Mouse (Mus musculus) stomach, embryonic 16.5 days (tissue): ENCODE data around the gene Slc3a1. TPM values are rescaled to one million over a fixed set of nuclear protein-coding genes. Genes with fewer than 3 reads are reported as not detected.
A peak's percentile ranks its signal among the peaks of the same experiment; 100 is the strongest.

ENCODE experiments used
- ATAC-seq: fragments of 200-750 bp; cut with Nextera tagmentation; 2 replicates; pipeline ENCODE4 v1.8.0; 2017; ENCODE audit warnings: moderate number of reproducible peaks, moderate TSS enrichment; ENCODE audit not compliant: insufficient read depth, low FRiP score
- H3K27ac ChIP-seq: fragments of 300-500 bp; sonication (generic); 2 replicates; pipeline ENCODE4 v1.5.1; 2014; ENCODE audit warnings: low read length
- H3K27me3 ChIP-seq: fragments of 300-500 bp; sonication (generic); 2 replicates; pipeline ENCODE4 v1.6.1; 2014; ENCODE audit warnings: low read length, control low read depth, mixed read lengths; ENCODE audit not compliant: control insufficient read depth, insufficient read depth
- H3K36me3 ChIP-seq: fragments of 300-500 bp; sonication (generic); 2 replicates; pipeline ENCODE4 v1.6.1; 2014; ENCODE audit warnings: low read length; ENCODE audit not compliant: control insufficient read depth, insufficient read depth
- H3K4me1 ChIP-seq: fragments of 300-500 bp; sonication (generic); 2 replicates; pipeline ENCODE4 v1.6.1; 2014; ENCODE audit warnings: low read length, control low read depth, mixed read lengths; ENCODE audit not compliant: control insufficient read depth, insufficient read depth
- H3K4me2 ChIP-seq: fragments of 300-500 bp; sonication (generic); 2 replicates; pipeline ENCODE4 v1.6.1; 2014; ENCODE audit warnings: low read depth, low read length, mixed read lengths
- H3K4me3 ChIP-seq: fragments of 300-500 bp; sonication (generic); replicated peaks from 2 replicates; pipeline ENCODE4 v1.5.1; 2014; ENCODE audit warnings: mild to moderate bottlenecking, low read length
- H3K9ac ChIP-seq: fragments of 300-500 bp; sonication (generic); 2 replicates; pipeline ENCODE4 v1.6.1; 2014; ENCODE audit warnings: low read length
- H3K9me3 ChIP-seq: fragments of 300-500 bp; sonication (generic); replicated peaks from 2 replicates; pipeline ENCODE4 v1.6.1; 2016; ENCODE audit warnings: low read length, control low read depth; ENCODE audit not compliant: control insufficient read depth
- WGBS: fragments of 180-500 bp; shearing (Covaris S2); extraction: QIAGEN DNeasy Blood & Tissue Kit; methylation state at CpG from one replicate; pipeline ENCODE4 v1.1.7; 2014; 5-methylcytosine and 5-hydroxymethylcytosine counted together
- polyA plus RNA-seq: library from polyadenylated mRNA; unstranded; fragments of >200 nt; fragmentation: Nextera tagmentation; extraction: Ambion mirVana; gene quantifications from 2 replicates; pipeline ENCODE4 v1.2.1, GENCODE M21; 2015

The Slc3a1 gene
- polyA plus RNA-seq, 1 experiment from 2014 or later, result 8.7 TPM

DNA sequence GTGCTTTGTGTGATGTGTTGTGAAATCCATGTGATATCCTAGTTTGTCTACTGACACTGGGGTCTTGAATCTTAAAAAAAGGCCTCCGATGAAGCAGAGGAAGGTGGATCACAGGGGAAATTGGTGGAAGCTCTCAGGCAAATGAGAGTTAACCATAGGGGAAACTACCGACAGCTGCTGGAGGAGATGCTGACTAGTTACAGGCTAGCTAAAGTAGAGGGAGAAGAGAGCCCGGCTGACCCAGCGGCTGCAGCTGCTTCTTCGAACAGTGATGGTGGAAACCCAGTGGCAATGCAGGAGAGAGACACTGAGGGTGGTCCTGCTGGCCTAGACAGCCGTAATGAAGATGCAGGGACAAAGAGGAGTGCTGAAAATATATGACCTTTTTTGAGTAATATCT, 14.7 kb upstream of the Slc3a1 start:
- Histone ChIP-seq H3K9me3 (no peaks in the 10 kb centered on the region), H3K4me3 (no peak overlapping the region), H3K27ac (no peak overlapping the region), H3K9ac (no peak overlapping the region), H3K4me2 (no peak overlapping the region), H3K36me3 (no peaks in the 10 kb centered on the region), H3K27me3 (no peaks in the 10 kb centered on the region), H3K4me1 (no peaks in the 10 kb centered on the region)
- ATAC-seq, result no peak
- WGBS, result 81% methylated on average over 6 of the region's 6 CpGs

DNA sequence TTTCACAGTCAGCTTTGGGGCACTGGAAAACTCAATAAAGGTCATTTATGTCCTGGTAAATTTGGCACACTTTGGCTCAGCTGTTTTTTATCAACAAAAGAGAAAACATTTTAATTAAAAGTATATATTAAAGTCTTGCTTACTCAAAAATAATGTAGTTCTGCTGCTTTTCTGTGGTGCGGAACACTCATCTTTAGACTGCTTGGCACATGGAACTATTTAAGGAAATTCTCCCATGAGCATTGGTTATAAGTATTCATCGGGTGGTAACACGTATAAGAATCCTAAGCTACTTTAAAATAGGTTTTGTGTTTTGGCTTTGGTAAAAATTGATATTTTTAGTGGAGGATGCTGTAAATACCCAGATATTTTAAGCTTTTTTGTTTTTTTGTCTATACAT, 13.5 kb upstream of the Slc3a1 start:
- no peak overlapping the region for H3K27ac ChIP-seq
- no peak overlapping the region for H3K4me2 ChIP-seq
- H3K4me3 ChIP-seq, result no peak overlapping the region
- 93% methylated on average over 3 of the region's 3 CpGs for WGBS
- H3K4me1 ChIP-seq, result no peaks in the 10 kb centered on the region
- no peak overlapping the region for H3K9ac ChIP-seq
- H3K36me3 ChIP-seq, result no peaks in the 10 kb centered on the region
- H3K9me3 ChIP-seq, result no peaks in the 10 kb centered on the region
- H3K27me3 ChIP-seq, result no peaks in the 10 kb centered on the region
- no peak for ATAC-seq

DNA sequence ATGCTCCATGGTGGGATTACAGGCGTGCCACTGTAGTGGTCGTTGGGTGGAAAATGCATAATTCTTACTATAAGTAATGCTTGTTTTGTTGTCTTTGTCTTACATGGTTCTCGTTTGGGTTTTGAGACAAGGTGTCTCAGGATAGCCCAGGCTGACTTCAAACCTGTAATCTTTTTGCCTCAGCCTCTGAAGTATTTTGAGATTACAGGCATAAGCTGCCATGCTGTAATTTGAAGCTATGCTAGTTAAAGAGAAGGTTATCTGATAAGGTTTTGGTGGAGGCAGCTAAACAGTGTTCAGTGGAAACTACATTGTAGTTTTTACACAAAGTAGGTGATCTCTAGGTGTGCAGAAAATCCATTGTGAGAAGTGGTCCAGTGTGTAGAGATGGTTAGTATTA, 9.8 kb upstream of the Slc3a1 start:
- no peaks in the 10 kb centered on the region for H3K36me3 ChIP-seq
- ATAC-seq, result no peak
- no peak overlapping the region for H3K27ac ChIP-seq
- H3K4me1 ChIP-seq, result peaks cover 3% of the 10 kb centered on the region; the same call in 1 of the 2 replicates
- 84% methylated on average over 3 of the region's 3 CpGs for WGBS
- no peak overlapping the region for H3K4me3 ChIP-seq
- no peak overlapping the region for H3K9ac ChIP-seq
- no peaks in the 10 kb centered on the region for H3K27me3 ChIP-seq
- H3K9me3 ChIP-seq, result no peaks in the 10 kb centered on the region
- H3K4me2 ChIP-seq, result no peak overlapping the region

DNA sequence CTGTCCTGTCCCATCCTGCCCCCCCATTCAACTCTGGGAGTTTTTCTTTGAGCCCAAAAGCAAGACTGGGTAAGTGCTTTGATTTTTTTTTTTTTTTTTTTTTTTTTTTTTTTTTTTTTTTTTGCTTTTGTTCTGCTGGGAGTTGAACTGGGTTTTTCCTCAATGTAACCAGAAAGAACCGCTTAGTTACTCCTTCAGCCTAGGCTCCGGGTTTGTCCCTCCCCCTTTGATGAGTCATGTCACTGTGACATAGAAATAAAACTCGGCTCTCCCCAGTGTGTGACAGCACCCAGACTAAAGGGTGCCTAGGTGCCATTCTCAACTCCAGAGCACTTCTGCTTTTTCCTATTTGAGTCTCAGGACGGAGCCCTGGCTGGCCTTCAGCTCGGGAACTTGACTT, 9.4 kb upstream of the Slc3a1 start:
- Histone ChIP-seq H3K9me3 (no peaks in the 10 kb centered on the region), H3K27me3 (no peaks in the 10 kb centered on the region), H3K9ac (no peak overlapping the region), H3K36me3 (no peaks in the 10 kb centered on the region), H3K27ac (no peak overlapping the region), H3K4me3 (no peak overlapping the region), H3K4me1 (peaks cover 3% of the 10 kb centered on the region; the same call in 1 of the 2 replicates), H3K4me2 (no peak overlapping the region)
- WGBS, result 64% methylated on average over 5 of the region's 5 CpGs
- ATAC-seq, result no peak

DNA sequence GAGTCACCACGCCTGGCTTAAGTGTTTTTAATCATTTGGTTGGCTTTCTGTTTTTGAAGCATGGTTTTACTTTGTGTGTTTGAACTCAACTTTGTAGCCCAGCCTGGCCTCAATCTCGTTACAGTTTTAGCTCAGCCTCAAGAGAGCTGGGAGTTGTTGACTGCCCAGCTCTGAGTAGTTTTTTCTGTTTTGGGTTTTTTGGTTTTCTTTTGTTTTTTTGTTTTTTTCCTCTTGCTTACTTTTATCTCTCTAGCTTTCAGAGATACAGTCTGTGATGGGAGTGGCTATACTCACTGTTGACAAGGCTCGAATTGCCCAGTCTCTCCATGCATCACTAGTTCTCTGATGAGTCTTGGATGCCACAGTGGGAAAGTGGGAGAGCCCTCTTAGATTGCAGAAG, 7.8 kb upstream of the Slc3a1 start:
- H3K36me3 ChIP-seq, result no peaks in the 10 kb centered on the region
- ATAC-seq, result no peak
- H3K9ac ChIP-seq, result no peak overlapping the region
- no peak overlapping the region for H3K27ac ChIP-seq
- no peak overlapping the region for H3K4me2 ChIP-seq
- H3K27me3 ChIP-seq, result no peaks in the 10 kb centered on the region
- H3K9me3 ChIP-seq, result no peaks in the 10 kb centered on the region
- WGBS, result 87% methylated on average over 3 of the region's 3 CpGs
- H3K4me1 ChIP-seq, result peaks cover 3% of the 10 kb centered on the region; the same call in 1 of the 2 replicates
- H3K4me3 ChIP-seq, result no peak overlapping the region

DNA sequence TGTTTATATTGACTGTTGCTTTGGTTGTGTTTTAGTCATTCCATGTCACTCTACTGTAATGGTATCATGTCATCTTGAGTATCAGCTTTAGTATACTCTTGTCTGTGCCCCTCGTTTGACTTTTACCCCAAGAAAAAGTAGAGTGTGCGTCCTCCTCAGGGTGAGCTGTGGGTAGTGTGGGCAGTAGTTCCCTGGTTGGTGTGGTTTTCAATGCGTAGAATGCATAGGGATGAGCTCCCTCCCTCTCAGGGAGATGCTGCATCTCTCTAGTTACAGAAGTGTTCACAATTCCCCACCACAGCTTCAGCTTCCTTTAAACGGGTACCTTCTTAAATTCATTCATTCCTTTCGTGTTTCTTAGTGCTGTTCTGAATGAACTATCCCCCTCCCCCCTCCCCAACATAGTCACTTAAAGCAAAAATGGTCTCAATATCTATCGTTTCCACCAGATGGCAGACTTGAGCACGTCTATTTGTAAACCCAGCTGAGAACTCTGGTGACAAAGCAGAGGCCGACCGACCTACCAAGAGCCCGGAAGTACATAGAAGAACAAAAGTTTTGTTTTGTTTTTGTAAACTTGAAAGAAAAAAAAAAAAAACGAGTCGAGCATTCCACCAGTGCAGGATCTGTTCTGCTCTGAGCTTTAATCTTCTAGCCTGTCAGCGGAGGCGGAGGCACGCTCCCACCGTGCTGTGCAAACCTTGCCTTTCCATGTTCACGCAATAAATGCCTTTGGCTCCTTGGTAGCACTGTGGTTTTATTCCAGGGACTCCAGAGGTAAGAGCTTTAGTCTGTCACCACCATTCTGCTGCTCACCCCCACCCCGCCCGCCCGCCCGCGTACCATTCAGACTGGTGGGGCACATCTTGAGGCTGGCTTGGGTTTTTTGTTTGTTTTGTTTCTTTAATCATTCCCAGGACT, 4.7 kb upstream of the Slc3a1 start:
- Histone ChIP-seq H3K27ac (peak overlapping the region; percentile 79), H3K36me3 (no peaks in the 10 kb centered on the region), H3K4me2 (peak overlapping the region; percentile 46; the same call in 1 of the 2 replicates), H3K9me3 (no peaks in the 10 kb centered on the region), H3K27me3 (no peaks in the 10 kb centered on the region), H3K4me1 (peaks cover 3% of the 10 kb centered on the region; the same call in 1 of the 2 replicates), H3K4me3 (no peak overlapping the region), H3K9ac (peak overlapping the region; percentile 11; the same call in 1 of the 2 replicates)
- WGBS, result 42% methylated on average over 22 of the region's 22 CpGs
- peak; percentile 16; the same call in 1 of the 2 replicates for ATAC-seq

DNA sequence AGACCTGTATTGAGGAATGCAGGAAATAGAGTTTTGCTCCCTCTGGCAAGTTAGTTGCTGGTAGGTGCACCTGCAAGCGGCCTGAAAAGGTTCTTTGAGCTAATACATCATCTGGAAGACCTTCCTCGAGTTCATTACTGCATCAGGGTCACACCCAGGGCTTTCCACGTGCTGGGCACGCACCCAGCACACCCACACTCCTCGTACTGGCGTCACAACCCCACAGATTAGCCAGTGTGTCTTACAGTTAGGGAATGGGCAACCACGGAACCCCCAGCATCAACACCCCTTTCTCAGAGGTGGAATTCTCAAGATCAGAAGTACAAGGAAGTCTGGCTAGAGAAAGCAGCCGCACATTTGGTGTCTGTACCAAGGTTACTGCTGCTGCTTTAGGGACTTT, 3.9 kb upstream of the Slc3a1 start:
- Histone ChIP-seq H3K4me1 (peaks cover 3% of the 10 kb centered on the region; the same call in 1 of the 2 replicates), H3K27me3 (no peaks in the 10 kb centered on the region), H3K27ac (peak overlapping the region; percentile 79), H3K4me2 (peak overlapping the region; percentile 46; the same call in 1 of the 2 replicates), H3K9me3 (no peaks in the 10 kb centered on the region), H3K4me3 (no peak overlapping the region), H3K9ac (no peak overlapping the region), H3K36me3 (no peaks in the 10 kb centered on the region)
- 70% methylated on average over 8 of the region's 8 CpGs for WGBS
- peak; percentile 6; the same call in 1 of the 2 replicates for ATAC-seq

DNA sequence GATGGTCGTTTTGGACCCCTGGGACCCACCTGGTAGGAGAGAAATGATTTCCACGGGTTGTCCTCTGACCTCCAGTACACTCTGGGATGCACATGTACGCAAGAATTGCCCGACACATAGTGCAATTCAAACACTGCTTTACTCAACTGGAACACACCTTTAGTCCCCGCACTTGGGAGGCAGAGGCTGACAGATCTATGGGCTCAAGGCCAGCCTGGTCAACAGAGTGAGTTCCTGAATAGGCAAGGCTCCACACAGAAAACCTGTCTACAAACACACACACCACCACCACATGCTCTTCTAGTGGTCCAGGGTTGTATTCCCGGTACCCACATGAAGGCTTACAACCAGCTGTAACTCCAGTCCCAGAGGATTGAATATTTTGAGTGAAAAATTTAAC, 3.0 kb upstream of the Slc3a1 start:
- no peak overlapping the region for H3K4me2 ChIP-seq
- H3K4me1 ChIP-seq, result peaks cover 3% of the 10 kb centered on the region; the same call in 1 of the 2 replicates
- no peaks in the 10 kb centered on the region for H3K27me3 ChIP-seq
- H3K36me3 ChIP-seq, result no peaks in the 10 kb centered on the region
- no peaks in the 10 kb centered on the region for H3K9me3 ChIP-seq
- H3K27ac ChIP-seq, result no peak overlapping the region
- H3K4me3 ChIP-seq, result no peak overlapping the region
- 84% methylated on average over 6 of the region's 6 CpGs for WGBS
- no peak overlapping the region for H3K9ac ChIP-seq
- ATAC-seq, result no peak

DNA sequence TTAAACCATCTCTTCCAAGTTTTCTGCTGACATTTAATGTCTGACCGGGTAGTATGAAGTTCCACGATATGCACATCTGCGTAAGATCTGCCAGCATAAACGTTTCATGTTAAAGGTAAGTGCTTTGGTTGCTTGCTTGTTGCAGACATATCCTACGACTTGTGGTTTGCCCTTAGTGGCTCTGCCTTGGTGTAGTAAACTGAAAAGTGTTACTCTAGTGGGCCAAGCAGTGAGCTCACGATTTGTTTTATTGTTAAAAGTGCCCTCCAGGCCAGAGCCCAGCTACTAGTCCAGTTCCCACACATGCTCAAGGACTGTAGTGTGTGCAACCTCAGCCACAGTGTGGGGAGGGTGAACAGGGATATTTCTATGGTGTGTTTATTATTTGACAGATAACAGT, 1.7 kb upstream of the Slc3a1 start:
- H3K27me3 ChIP-seq, result no peaks in the 10 kb centered on the region
- H3K27ac ChIP-seq, result no peak overlapping the region; the same call in 1 of the 2 replicates
- H3K9ac ChIP-seq, result no peak overlapping the region

More for the DNA sequence above, 1.7 kb upstream of the Slc3a1 start:
- WGBS, result 84% methylated on average over 6 of the region's 6 CpGs
- H3K4me2 ChIP-seq, result no peak overlapping the region
- no peaks in the 10 kb centered on the region for H3K36me3 ChIP-seq
- H3K4me1 ChIP-seq, result peaks cover 3% of the 10 kb centered on the region; the same call in 1 of the 2 replicates
- H3K4me3 ChIP-seq, result no peak overlapping the region
- H3K9me3 ChIP-seq, result no peaks in the 10 kb centered on the region
- ATAC-seq, result no peak
